Mouse (Mus musculus): ENCODE data around the gene Ceacam9. TPM values are rescaled to one million over a fixed set of nuclear protein-coding genes. Genes with fewer than 3 reads are reported as not detected.
"Not testable (repeated sequence)": the region's sequence is repeated elsewhere in the genome, so short reads cannot be mapped to it uniquely, and the experiment has no call there.

Ceacam9 gene
- polyA plus RNA-seq, 1 experiment from 2014 or later: 0.13 TPM

DNA sequence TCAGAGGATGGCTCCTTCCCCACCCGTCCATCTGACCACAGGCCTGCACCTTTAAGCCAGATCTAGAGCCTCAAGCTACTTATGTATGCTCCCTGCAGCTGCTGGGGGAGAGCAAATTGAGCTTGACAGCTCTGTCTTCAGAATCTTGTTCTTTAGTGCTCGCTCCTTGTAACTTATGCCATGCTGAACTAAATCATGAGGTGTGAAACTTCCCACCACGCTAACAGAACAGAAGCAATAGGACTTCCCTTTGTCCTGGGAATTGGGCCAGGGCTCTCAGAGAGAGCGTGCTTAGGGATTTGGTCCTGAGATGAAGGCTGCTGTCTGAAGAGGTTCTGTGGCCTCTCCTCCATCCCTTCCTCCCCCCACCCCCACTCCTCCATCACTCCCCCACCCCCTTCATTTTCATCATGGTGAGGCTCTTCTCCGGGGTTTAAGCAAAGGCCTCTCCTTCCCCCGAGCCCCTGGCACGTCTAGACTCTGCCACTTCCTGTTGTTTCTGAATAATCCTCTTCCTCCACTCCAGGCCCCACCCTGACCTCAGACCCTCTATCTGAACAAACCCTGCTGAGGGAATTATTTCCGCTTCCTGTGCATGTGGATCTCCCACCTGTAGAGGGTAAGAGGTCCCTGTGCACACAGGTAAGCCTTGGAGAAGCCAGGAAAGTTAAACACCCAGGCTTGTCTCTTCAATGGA is 5.1 kb upstream of the Ceacam9 start:
- not testable (repeated sequence) for H3K9me3 ChIP-seq; H3K9ac ChIP-seq (replicated peaks); H3K36me3 ChIP-seq; H3K4me3 ChIP-seq; H3K27ac ChIP-seq (replicated peaks); H3K27me3 ChIP-seq; H3K4me2 ChIP-seq (replicated peaks); H3K4me1 ChIP-seq; ATAC-seq (replicated peaks)
- 36% methylated on average over 8 of the region's 8 CpGs for WGBS

DNA sequence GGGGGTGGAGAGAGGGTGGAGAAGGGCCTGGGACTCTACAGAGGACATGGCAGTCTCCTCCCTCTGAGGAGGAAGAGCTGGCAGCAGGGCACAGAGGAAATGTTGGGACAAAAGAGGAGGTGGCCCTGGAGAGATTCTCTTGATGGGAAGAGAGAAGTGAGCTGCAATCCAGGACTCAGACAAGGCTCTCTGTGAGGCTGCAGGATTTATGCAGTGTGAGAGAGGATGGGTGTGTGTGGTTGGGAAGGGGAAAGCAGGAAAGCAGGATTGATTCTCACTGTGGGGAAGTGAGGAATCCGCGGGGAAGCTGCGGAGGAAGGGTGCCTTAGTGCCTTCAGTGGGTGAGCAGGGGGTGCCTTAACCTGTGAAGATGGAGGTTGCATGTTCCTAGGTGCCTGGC is 761 bp downstream of the Ceacam9 start:
- H3K4me3 ChIP-seq; ATAC-seq (replicated peaks); H3K4me2 ChIP-seq (replicated peaks); H3K27ac ChIP-seq (replicated peaks); H3K4me1 ChIP-seq; H3K36me3 ChIP-seq; H3K9ac ChIP-seq (replicated peaks); H3K27me3 ChIP-seq; H3K9me3 ChIP-seq: not testable (repeated sequence)
- 74% methylated on average over 3 of the region's 3 CpGs for WGBS

DNA sequence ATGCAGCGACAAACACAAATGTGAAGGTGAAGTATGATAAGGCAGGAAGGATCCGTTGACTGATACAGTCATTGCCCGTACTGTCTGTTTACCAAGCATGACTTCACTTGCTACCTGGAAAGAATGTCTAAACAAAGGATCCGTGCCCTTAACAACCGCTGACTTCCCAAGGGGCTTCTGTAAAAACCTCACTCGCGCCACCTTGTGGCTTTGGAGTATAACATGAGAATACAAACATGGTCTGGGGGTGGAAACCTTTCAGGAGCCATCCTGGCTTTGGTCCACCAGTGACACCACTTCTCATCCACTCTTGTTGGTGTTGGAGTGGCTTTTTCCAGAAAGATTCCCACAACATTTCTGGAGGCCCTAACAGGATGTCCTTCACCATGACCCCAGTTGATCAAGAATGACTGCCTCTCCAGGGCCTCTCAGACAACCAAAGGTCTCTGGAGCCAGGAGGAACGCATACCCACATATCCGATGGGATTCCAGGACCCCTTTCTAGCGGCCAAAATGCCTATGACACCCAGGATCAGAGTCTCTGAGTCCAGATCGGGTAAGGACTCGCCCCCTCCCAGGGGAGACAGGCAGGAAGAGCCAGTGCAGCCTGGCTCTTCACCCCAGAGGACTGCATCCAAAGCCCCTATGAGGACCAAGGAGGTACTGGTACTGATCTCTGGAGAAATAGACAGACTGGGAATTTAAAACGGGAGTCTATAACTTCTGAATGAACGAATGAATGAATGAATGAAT is 7.0 kb downstream of the Ceacam9 start:
- Histone ChIP-seq H3K36me3 (no peaks in the 10 kb centered on the region), H3K9me3 (no peaks in the 10 kb centered on the region), H3K9ac (replicated peaks) (no peak overlapping the region; the same call in 1 of the 2 replicates), H3K27me3 (no peaks in the 10 kb centered on the region), H3K4me1 (peaks cover 7% of the 10 kb centered on the region; the same call in 1 of the 2 replicates), H3K4me3 (no peak overlapping the region), H3K27ac (replicated peaks) (no peak overlapping the region), H3K4me2 (replicated peaks) (peak overlapping the region; percentile 24; the same call in 1 of the 2 replicates)
- ATAC-seq (replicated peaks): peak; percentile 51
- 31% methylated on average over 14 of the region's 14 CpGs for whole genome bisulfite sequencing

DNA sequence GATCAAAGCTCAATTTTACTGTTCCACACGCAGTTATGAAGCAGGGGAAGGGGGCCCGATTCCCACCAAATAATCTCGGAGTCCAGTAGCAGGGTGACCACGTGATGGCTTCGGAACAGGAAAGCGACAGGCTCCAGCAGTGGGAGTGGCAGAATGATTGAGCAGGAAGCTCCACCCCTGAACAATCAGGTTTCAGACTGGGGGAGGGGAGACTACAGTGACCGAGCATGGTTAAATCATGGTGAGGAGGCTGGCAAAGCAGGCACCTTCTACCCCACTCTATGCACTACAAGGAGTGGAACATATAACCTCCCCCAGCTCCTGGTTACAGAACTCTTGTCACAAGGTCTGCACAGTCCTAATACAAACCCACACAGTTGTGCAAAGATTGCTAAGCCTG is 7.8 kb downstream of the Ceacam9 start:
- not testable (repeated sequence) for H3K36me3 ChIP-seq; H3K9me3 ChIP-seq; H3K4me1 ChIP-seq; H3K4me3 ChIP-seq; ATAC-seq (replicated peaks); H3K27me3 ChIP-seq; H3K27ac ChIP-seq (replicated peaks); H3K4me2 ChIP-seq (replicated peaks); H3K9ac ChIP-seq (replicated peaks)
- WGBS: 2% methylated on average over 7 of the region's 7 CpGs

DNA sequence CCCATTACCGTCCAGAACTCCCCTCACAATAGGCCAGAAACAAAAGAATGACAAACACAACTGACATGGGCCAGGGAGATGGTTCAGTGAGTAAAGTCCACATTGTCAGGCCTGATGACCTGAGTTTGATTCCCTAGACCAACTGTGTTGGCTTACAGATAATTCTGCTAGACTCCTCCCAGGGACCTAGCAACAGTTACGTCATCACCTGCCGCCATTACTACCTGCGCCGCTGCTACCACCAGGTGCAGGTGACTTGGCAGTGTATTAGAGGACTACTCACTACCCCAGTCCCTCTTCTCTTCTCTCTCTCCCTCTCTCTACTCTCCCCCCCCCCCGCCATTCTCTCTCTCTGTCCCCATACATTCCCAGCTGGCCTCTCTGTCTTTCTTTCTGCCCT is 9.1 kb downstream of the Ceacam9 start:
- Histone ChIP-seq H3K4me1 (peaks cover 7% of the 10 kb centered on the region; the same call in 1 of the 2 replicates), H3K9me3 (no peaks in the 10 kb centered on the region), H3K36me3 (no peaks in the 10 kb centered on the region), H3K27ac (replicated peaks) (no peak overlapping the region), H3K9ac (replicated peaks) (no peak overlapping the region), H3K4me2 (replicated peaks) (no peak overlapping the region), H3K4me3 (no peak overlapping the region), H3K27me3 (no peaks in the 10 kb centered on the region)
- 89% methylated on average over 6 of the region's 6 CpGs for WGBS
- no peak for ATAC-seq (replicated peaks)

DNA sequence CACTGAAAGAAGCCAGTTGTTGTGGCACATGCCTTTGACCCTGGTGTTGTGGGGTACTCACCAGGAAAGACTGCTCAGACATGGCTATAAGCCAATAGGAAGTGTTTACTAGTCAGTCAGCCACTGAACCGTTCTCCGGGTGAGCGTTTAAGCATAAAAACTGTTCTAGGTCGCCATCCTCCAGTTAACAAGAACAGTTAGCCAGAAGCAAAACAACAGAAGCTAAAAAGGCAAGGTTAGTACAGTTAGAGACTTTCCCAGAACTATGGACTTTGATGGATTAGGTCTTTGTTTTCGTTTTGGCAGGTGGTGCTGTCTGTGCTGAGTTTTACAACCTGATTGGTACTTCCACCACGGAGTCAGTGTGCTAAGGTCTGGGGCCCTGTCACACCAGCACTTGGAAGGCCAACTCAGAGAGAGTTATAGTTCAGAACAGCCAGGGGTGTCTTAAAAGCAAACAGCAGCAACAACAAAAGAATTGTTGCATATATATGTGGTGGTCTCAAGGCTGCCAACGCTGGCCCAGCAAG is 10.2 kb downstream of the Ceacam9 start:
- WGBS: 71% methylated on average over 7 of the region's 7 CpGs
- Histone ChIP-seq H3K36me3 (no peaks in the 10 kb centered on the region), H3K4me1 (peaks cover 7% of the 10 kb centered on the region; the same call in 1 of the 2 replicates), H3K9ac (replicated peaks) (no peak overlapping the region), H3K27me3 (no peaks in the 10 kb centered on the region), H3K4me2 (replicated peaks) (no peak overlapping the region), H3K4me3 (no peak overlapping the region), H3K27ac (replicated peaks) (no peak overlapping the region), H3K9me3 (no peaks in the 10 kb centered on the region)
- ATAC-seq (replicated peaks): no peak

DNA sequence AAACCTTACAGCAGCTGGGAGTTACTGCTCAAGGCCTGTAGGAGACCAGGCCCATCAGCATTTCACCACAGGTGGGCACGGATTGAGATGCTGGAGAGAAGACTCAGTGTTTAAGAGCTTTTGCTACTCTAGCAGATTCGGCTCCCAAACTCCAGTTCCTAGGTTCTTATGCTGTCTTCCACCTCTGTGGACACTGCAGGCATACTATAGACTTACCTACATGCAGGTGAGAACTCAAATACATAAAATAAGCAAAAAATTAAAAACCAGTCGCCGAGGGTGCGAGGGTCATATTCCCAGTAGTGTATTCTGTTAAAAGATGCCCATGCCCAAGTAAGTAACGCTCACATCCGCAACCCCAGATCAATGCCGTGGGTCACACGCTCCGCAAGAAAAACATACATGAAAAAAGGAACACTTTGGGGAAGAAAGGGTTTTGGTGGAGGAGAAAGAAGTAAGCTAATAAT is 15.9 kb downstream of the Ceacam9 start:
- 36% methylated on average over 10 of the region's 10 CpGs for WGBS
- Histone ChIP-seq H3K36me3 (peaks cover 3% of the 10 kb centered on the region; the same call in 1 of the 2 replicates), H3K4me3 (peak overlapping the region; percentile 94), H3K27ac (replicated peaks) (no peak overlapping the region), H3K4me2 (replicated peaks) (peak overlapping the region; percentile 83), H3K4me1 (peaks cover 19% of the 10 kb centered on the region), H3K9me3 (no peaks in the 10 kb centered on the region), H3K9ac (replicated peaks) (0 out of 2 replicates have a peak overlapping the region, but pooled peaks have one; percentile 5), H3K27me3 (no peaks in the 10 kb centered on the region)
- peak; percentile 39 for ATAC-seq (replicated peaks)

DNA sequence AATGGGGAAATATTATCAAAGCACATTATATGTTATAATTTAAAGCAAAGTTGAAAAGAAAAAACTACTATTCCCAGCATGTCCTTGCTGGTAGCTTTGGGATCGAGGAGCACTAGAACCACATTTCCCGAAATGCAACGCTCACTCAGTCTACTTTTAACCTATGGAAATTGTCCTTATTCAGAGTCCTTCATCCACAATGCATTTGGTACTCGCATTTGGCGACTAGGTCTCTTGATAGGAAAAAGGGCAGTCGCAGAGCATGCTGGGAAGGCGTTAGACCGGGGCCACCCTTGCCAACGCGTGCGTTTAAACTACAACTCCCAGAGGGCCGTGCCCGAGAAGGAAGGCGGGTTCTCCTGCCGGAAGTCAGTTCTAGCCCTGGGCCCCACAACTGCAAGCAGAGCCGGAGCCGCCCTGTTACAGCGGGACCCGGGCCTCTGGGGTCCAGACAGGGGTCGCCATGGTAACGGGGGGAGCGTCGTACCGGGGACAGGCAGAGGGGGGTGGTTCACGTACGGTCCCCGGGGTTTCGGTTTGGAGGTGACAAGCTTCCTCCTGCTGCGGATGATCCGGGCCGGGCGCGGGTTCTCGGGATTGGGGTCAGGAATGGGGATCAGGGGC is 16.5 kb downstream of the Ceacam9 start, which contains the start of gene Ap2s1:
TSS of gene Ap2s1 (plus strand) at position 338 of the 624 bp plus-strand sequence.
- Histone ChIP-seq H3K4me1 (peaks cover 19% of the 10 kb centered on the region), H3K36me3 (peaks cover 8% of the 10 kb centered on the region), H3K4me2 (replicated peaks) (peak within 1 kb of the TSS; percentile 83), H3K27me3 (no peaks in the 10 kb centered on the region), H3K27ac (replicated peaks) (peak within 1 kb of the TSS; percentile 46; the same call in 1 of the 2 replicates), H3K9me3 (no peaks in the 10 kb centered on the region), H3K9ac (replicated peaks) (peak within 1 kb of the TSS; percentile 92), H3K4me3 (peak within 1 kb of the TSS; percentile 94)
- WGBS: 1% methylated on average over 34 of the region's 34 CpGs
- peak; percentile 98 for ATAC-seq (replicated peaks)

DNA sequence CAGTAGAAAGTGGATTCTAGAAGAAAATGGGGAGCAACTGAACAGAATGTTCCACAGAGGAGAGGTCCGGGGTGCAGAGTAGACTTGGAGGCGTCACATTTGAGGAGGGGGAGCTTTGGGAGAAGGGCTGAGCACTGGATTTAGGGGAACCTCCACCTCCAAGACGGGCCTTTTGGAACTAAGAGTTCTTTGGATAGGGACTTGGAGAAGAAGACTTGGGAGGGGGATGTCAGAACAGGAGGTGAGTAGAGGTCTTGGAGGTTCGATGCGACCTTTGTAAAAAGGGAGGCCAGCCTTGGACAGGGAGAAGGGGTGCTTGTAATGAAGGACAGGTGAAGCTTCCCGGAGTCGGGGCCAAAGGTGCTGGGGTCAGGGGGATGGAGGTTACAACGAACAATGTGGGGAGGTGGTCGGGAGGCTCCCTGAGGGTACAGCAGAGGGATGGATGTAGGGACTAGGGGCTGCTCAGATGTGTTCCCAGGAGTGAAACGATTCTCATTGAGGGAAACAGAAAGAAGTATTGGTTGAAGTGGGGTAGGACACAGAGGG is 17.4 kb downstream of the Ceacam9 start:
- Histone ChIP-seq H3K9ac (replicated peaks) (peak overlapping the region; percentile 92), H3K4me2 (replicated peaks) (peak overlapping the region; percentile 83), H3K4me1 (peaks cover 19% of the 10 kb centered on the region), H3K4me3 (peak overlapping the region; percentile 94), H3K27ac (replicated peaks) (no peak overlapping the region), H3K27me3 (no peaks in the 10 kb centered on the region), H3K9me3 (no peaks in the 10 kb centered on the region), H3K36me3 (peaks cover 17% of the 10 kb centered on the region)
- no peak for ATAC-seq (replicated peaks)
- WGBS: 55% methylated on average over 10 of the region's 10 CpGs

DNA sequence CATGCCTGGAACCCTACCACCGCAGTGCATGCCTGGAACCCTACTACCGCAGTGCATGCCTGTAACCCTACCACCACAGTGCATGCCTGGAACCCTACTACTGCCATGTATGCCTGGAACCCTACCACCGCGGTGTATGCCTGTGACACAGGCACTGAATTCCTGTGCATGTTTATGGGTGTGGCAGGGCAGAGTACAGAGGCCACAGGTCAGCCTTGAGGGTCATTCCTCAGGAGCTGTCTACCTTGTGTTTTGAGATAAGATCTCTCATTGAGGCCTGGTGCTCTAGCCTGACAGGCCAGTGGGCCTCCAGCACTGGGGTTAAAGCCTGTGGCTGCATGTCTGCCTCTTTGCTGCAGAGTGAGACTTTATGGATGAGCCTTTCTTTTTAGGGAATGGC is 23.6 kb downstream of the Ceacam9 start:
- Histone ChIP-seq H3K9me3 (no peaks in the 10 kb centered on the region), H3K27me3 (no peaks in the 10 kb centered on the region), H3K9ac (replicated peaks) (no peak overlapping the region), H3K4me2 (replicated peaks) (no peak overlapping the region), H3K4me1 (no peaks in the 10 kb centered on the region), H3K36me3 (peaks cover 55% of the 10 kb centered on the region), H3K4me3 (no peak overlapping the region), H3K27ac (replicated peaks) (no peak overlapping the region)
- ATAC-seq (replicated peaks): no peak
- WGBS: 96% methylated on average over 4 of the region's 4 CpGs

DNA sequence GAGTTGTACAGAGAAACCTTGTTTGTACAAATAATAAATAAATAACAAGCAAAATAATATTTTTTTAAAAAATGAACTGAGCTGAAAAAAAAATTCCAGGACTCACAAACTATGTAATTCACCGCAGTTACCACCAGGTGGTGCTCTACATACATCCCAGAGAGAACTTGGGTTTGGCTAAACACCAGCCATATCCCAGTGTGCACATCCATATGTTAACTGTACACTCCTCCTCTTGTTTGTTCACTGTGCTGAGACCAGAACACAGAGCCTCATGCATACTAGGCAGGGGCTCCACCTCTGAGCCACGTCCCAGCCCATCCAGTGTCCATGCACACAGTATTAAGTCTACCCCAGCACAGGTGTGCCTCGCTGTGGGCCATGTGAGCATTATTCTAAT is 24.4 kb downstream of the Ceacam9 start:
- Histone ChIP-seq H3K9ac (replicated peaks) (no peak overlapping the region), H3K4me3 (no peak overlapping the region), H3K9me3 (no peaks in the 10 kb centered on the region), H3K4me2 (replicated peaks) (no peak overlapping the region), H3K27me3 (no peaks in the 10 kb centered on the region), H3K27ac (replicated peaks) (no peak overlapping the region), H3K4me1 (no peaks in the 10 kb centered on the region), H3K36me3 (peaks cover 55% of the 10 kb centered on the region)
- ATAC-seq (replicated peaks): peak; percentile 73
- 58% methylated on average over 3 of the region's 3 CpGs for WGBS

Measured in forebrain, embryonic 15.5 days (tissue).